Mouse (Mus musculus): ENCODE results near the gene Sde2.

- TF ChIP-seq EP300 (IDR thresholded peaks at IDR 0.05; ENCODE audit: low read depth), result no peak
- no peak for TF ChIP-seq CTCF (IDR thresholded peaks at IDR 0.05; ENCODE audit: low read depth)
These were observed 21.2 kb upstream of the Sde2 start for GRCm38 (mm10) chr1:180829775-180830174.
